Mouse (Mus musculus): ENCODE results near the gene Gm28051. TPM values are rescaled to one million over a fixed set of nuclear protein-coding genes. Genes with fewer than 3 reads are reported as not detected.

The Gm28051 gene
- polyA plus RNA-seq, 1 experiment from 2014 or later, result not detected

DNA sequence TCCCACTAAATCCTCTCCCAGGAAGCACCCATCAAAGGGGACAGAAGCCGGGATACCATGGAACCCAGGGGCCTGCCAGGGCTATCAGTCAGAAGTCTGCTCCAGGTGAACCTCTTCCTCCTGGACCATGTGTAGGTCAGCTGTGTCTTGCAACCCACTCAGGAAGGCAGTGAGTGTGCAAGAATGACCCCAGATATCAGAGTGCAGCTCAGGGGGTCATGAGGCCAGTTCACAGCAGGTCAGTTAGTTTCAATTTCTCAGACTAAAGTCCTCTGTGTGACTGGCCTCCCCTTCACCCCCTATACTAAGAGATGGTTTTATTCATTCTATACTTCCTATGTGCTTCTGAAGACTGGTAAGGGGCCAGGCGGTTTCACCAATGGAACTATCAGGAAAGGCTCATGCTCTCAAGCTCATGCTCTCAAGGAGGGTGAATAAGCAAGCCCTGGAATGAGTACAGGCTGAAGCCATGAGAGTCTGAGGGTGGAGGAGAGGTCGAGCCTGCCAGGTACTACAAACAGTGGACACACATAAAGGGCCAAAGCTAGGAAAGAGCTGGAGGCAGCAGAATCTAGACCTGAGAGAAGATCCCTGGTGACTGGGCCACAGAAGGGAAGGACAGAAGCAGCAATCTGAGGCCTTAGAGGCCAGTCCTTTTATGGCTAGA, 72.7 kb downstream of the Gm28051 start:
- H3K9ac ChIP-seq, result no peak overlapping the region; the same call in 1 of the 2 replicates
- H3K9me3 ChIP-seq (ENCODE audit: low read depth, low read length), result no peaks in the 10 kb centered on the region
- no peaks in the 10 kb centered on the region for H3K36me3 ChIP-seq (ENCODE audit: insufficient read depth)
- 68% methylated on average over 3 of the region's 3 CpGs for WGBS
- H3K4me2 ChIP-seq, result no peak overlapping the region
- H3K27ac ChIP-seq (ENCODE audit: low read depth), result no peak overlapping the region; the same call in 1 of the 2 replicates
- ATAC-seq (ENCODE audit: insufficient read depth) (no peak), DNase-seq (no peak)
- no peaks in the 10 kb centered on the region for H3K4me1 ChIP-seq (ENCODE audit: insufficient read depth)
- H3K4me3 ChIP-seq (ENCODE audit: low read depth, low read length), result no peak overlapping the region
- no peak for TF ChIP-seq CTCF (IDR thresholded peaks at IDR 0.05; ENCODE audit: low read depth)
- H3K27me3 ChIP-seq (ENCODE audit: insufficient read depth, low read length), result no peaks in the 10 kb centered on the region

DNA sequence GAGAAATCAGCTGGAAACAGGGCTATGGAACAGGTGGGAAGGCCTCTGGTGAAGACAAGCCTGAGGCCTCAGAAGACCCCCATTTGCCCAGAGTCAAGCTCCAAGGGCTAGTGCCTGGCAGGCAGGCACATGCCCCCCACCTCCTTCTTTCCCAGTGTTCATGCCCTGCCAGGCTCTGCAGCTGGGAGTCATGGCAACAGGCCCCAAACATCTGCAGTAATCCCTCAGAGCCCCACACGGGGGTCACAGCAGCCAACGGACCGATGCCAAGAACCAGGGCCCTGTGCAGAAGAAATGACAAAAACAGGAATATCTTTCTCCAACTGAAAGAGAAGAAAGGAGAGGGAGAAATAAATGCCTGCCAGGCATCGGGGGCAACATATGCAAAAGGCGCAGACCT, 73.6 kb downstream of the Gm28051 start:
- H3K4me2 ChIP-seq, result no peak overlapping the region
- H3K4me3 ChIP-seq (ENCODE audit: low read depth, low read length), result no peak overlapping the region
- H3K4me1 ChIP-seq (ENCODE audit: insufficient read depth), result no peaks in the 10 kb centered on the region
- H3K9me3 ChIP-seq (ENCODE audit: low read depth, low read length), result no peaks in the 10 kb centered on the region
- H3K27ac ChIP-seq (ENCODE audit: low read depth), result no peak overlapping the region
- DNase-seq (no peak), ATAC-seq (ENCODE audit: insufficient read depth) (no peak)
- 72% methylated on average over 5 of the region's 5 CpGs for WGBS
- H3K27me3 ChIP-seq (ENCODE audit: insufficient read depth, low read length), result no peaks in the 10 kb centered on the region
- TF ChIP-seq CTCF (IDR thresholded peaks at IDR 0.05; ENCODE audit: low read depth), result no peak
- H3K36me3 ChIP-seq (ENCODE audit: insufficient read depth), result no peaks in the 10 kb centered on the region
- H3K9ac ChIP-seq, result no peak overlapping the region

DNA sequence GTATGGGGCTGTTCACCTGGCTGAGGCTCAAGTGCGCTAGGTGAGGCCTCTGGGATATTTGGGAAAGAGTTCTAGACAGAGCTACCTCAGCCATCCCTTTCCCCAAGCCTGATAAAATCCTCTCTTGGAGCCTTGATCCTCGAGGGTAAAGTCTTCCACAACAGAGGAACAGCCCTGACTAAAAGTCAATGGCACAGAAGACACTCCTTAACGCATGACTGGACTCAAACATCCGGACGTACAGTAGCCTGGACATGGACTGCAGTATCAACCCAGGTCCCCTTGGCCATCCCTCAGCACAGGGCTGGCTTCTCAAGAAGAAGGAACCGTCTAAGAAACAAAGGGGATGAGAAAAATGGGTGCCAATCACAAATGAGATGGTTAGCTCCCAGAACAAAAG, 74.1 kb downstream of the Gm28051 start:
- no peak overlapping the region for H3K27ac ChIP-seq (ENCODE audit: low read depth)
- TF ChIP-seq CTCF (IDR thresholded peaks at IDR 0.05; ENCODE audit: low read depth), result no peak
- DNase-seq (no peak), ATAC-seq (ENCODE audit: insufficient read depth) (no peak)
- no peak overlapping the region for H3K4me2 ChIP-seq
- 81% methylated on average over 6 of the region's 6 CpGs for WGBS
- no peak overlapping the region for H3K4me3 ChIP-seq (ENCODE audit: low read depth, low read length)
- no peak overlapping the region for H3K9ac ChIP-seq
- no peaks in the 10 kb centered on the region for H3K36me3 ChIP-seq (ENCODE audit: insufficient read depth)
- H3K4me1 ChIP-seq (ENCODE audit: insufficient read depth), result no peaks in the 10 kb centered on the region
- H3K9me3 ChIP-seq (ENCODE audit: low read depth, low read length), result no peaks in the 10 kb centered on the region
- H3K27me3 ChIP-seq (ENCODE audit: insufficient read depth, low read length), result no peaks in the 10 kb centered on the region

DNA sequence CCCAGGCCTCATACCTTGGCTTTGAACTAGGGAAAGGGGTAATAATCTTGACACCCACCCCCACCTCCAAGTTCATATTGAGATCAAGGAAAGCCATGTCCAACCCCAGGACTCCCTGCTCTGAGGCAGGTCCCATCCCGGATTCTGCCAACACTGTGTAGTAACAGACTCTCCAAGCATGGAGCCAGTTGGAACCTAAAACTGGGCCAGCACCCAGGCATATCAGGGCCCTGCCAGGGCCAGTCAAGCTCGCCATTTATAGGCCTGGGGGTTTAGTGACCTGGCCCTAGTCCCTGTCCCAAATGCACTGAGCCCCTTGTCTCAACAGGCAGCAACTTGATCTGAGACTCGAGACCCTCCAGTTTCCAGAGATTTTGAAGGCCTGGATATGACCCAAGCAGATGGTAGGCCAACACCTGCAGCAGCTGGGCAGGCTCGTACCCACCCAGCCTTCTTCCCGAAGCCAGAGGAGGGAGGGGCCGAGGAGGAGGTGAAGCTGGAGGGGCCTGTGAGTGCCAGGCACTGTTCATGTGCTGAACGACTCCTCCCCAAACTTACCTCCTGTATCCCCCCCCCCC, 74.8 kb downstream of the Gm28051 start:
- 79% methylated on average over 7 of the region's 7 CpGs for WGBS
- Histone ChIP-seq H3K4me3 (ENCODE audit: low read depth, low read length) (no peak overlapping the region), H3K27me3 (ENCODE audit: insufficient read depth, low read length) (no peaks in the 10 kb centered on the region), H3K4me2 (no peak overlapping the region), H3K27ac (ENCODE audit: low read depth) (no peak overlapping the region), H3K9me3 (ENCODE audit: low read depth, low read length) (no peaks in the 10 kb centered on the region), H3K36me3 (ENCODE audit: insufficient read depth) (no peaks in the 10 kb centered on the region), H3K4me1 (ENCODE audit: insufficient read depth) (no peaks in the 10 kb centered on the region), H3K9ac (no peak overlapping the region)
- ATAC-seq (ENCODE audit: insufficient read depth) (no peak), DNase-seq (no peak)
- TF ChIP-seq CTCF (IDR thresholded peaks at IDR 0.05; ENCODE audit: low read depth), result no peak

DNA sequence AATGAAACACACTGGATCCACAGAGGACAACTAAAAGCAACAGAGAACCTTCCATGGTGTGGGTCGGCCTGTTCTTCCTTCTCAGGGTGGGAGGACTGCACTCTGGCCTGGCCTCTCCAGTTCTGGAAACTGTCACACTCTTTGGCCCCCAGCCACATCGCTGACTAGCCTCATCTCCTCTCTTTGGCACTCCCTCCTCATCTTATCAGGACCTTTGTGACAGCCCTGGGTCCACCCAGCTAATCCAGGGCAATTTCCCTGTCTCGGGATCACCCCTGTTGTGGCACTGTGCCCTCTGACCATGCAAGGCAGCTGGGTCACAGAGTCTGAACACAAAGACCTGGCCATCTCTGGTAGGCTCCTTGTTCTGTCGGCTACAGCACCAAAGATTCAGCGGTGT, 75.5 kb downstream of the Gm28051 start:
- DNase-seq, result no peak
- 73% methylated on average over 5 of the region's 5 CpGs for WGBS
- ATAC-seq (ENCODE audit: insufficient read depth), result no peak
- Histone ChIP-seq H3K27ac (ENCODE audit: low read depth) (no peak overlapping the region), H3K4me1 (ENCODE audit: insufficient read depth) (no peaks in the 10 kb centered on the region), H3K9ac (no peak overlapping the region), H3K9me3 (ENCODE audit: low read depth, low read length) (no peaks in the 10 kb centered on the region), H3K4me3 (ENCODE audit: low read depth, low read length) (no peak overlapping the region), H3K27me3 (ENCODE audit: insufficient read depth, low read length) (no peaks in the 10 kb centered on the region), H3K36me3 (ENCODE audit: insufficient read depth) (no peaks in the 10 kb centered on the region), H3K4me2 (no peak overlapping the region)
- TF ChIP-seq CTCF (IDR thresholded peaks at IDR 0.05; ENCODE audit: low read depth), result no peak

DNA sequence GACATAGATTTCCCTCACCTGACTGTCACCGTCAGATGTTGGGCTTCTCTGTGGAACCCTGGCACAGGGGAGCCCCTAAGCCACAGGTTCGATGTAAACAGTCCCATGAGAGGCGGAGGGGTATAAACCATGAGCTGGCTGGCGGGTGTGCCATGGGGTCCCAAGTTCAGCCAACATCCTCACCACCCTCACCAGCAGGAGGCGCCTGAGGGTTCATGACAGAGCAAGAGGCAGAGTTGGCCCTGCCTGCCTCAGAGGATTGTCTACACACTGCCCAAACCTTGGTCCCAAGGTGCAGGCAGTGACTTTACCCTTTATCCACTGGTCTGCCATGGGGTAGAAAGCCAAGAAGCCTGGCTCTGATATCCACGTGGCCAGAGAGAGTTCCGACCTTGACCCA, 76.0 kb downstream of the Gm28051 start:
- Histone ChIP-seq H3K9me3 (ENCODE audit: low read depth, low read length) (no peaks in the 10 kb centered on the region), H3K9ac (no peak overlapping the region), H3K4me2 (no peak overlapping the region), H3K36me3 (ENCODE audit: insufficient read depth) (no peaks in the 10 kb centered on the region), H3K27me3 (ENCODE audit: insufficient read depth, low read length) (no peaks in the 10 kb centered on the region), H3K27ac (ENCODE audit: low read depth) (no peak overlapping the region), H3K4me3 (ENCODE audit: low read depth, low read length) (no peak overlapping the region), H3K4me1 (ENCODE audit: insufficient read depth) (no peaks in the 10 kb centered on the region)
- DNase-seq (no peak), ATAC-seq (ENCODE audit: insufficient read depth) (no peak)
- 69% methylated on average over 7 of the region's 7 CpGs for WGBS
- TF ChIP-seq CTCF (IDR thresholded peaks at IDR 0.05; ENCODE audit: low read depth), result peak; percentile 43

DNA sequence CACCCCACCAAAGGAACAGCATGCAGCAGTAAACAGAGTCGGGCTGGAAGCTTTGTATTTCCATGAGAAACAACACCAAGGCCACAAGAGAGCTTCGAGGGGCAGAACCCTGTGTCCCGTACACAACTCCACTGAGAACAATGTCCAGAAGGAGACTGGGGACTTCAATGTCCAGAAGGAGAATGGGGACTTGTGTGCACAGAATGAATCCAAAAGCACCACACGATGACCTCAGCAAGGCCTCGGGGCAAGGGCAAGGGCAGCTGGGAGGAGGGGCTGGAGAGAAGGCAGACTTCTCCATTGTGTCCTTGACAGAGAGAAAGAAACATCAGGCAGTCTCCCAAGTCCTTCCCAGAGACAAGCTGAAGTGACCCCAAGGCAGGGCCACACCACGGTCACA, 78.7 kb downstream of the Gm28051 start:
- no peak overlapping the region for H3K4me2 ChIP-seq
- no peaks in the 10 kb centered on the region for H3K36me3 ChIP-seq (ENCODE audit: insufficient read depth)
- no peaks in the 10 kb centered on the region for H3K9me3 ChIP-seq (ENCODE audit: low read depth, low read length)
- no peak overlapping the region for H3K27ac ChIP-seq (ENCODE audit: low read depth)
- no peaks in the 10 kb centered on the region for H3K4me1 ChIP-seq (ENCODE audit: insufficient read depth)
- no peaks in the 10 kb centered on the region for H3K27me3 ChIP-seq (ENCODE audit: insufficient read depth, low read length)
- DNase-seq (no peak), ATAC-seq (ENCODE audit: insufficient read depth) (no peak)
- no peak for TF ChIP-seq CTCF (IDR thresholded peaks at IDR 0.05; ENCODE audit: low read depth)
- no peak overlapping the region for H3K9ac ChIP-seq
- no peak overlapping the region for H3K4me3 ChIP-seq (ENCODE audit: low read depth, low read length)
- WGBS, result 60% methylated on average over 6 of the region's 6 CpGs
